Mouse (Mus musculus) liver, adult 2 months (tissue): Measurements from ENCODE around the gene Togaram1.

ENCODE experiments used
- CTCF ChIP-seq: fragments of 200-500 bp; IDR thresholded peaks from 2 replicates; pipeline ENCODE4 v1.5.1; 2011; ENCODE audit warnings: low read depth, low read length, control low read depth
- POLR2A ChIP-seq: fragments of 200-500 bp; IDR thresholded peaks from 2 replicates; pipeline ENCODE4 v1.6.1; 2011; ENCODE audit warnings: low read length, control low read depth; ENCODE audit not compliant: insufficient read depth; ENCODE audit errors: extremely low read depth

DNA sequence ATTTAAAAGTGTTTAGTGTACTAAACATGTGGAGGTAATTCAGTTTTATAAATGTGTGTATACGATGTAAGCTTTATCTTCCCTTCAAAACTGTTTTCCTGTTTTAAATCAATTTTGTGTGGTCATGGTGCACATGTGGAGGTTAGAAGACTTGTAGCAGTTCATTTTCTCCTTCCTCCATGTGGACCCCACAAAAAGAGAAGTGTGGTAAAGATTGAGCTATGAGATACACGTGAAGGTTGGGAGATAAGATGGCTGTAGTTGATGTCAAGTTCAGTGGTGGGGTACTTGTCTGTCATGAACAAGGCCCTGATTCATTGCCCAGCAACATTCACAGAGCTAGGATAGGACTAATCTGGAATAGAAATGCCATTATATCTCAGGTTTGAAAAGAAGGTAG lies 92.6 kb downstream of the Togaram1 start:
- TF ChIP-seq POLR2A (no peak), CTCF (no peak)
